Comparison of ENCODE assay signal across 25 mouse cellular contexts in genomic region chr14:96065884-96066283, GRCm38 (mm10).
DNase-seq lines count a peak whose midpoint lies in the region; ATAC-seq and TF ChIP-seq lines count a peak whose summit lies in the region.
"Had no signal": no experiment of that assay in that cellular context is flagged by ENCODE, and none has a peak within 500 bp of the region (broad histone marks: within the 10 kb centered on the region; RNA-seq: fewer than 3 reads in every experiment).

No protein-coding gene starts in this region.

- peaks cover 2% of the 10 kb centered on the region; the same call in 1 of the 2 replicates for H3K4me1 ChIP-seq in cortical plate, adult 2 months (ENCODE audit: control insufficient read depth, insufficient read depth, low read length)
- no peaks in the 10 kb centered on the region for H3K4me1 ChIP-seq in lung, postnatal 0 days (ENCODE audit: insufficient read depth, low read depth, low read length)
- H3K4me1 ChIP-seq: forebrain, embryonic 15.5 days; heart, embryonic 12.5 days; hindbrain, embryonic 13.5 days; liver, embryonic 12.5 days; midbrain, embryonic 13.5 days; neural tube, embryonic 13.5 days had no signal

- H3K4me3 ChIP-seq in cortical plate, adult 2 months (ENCODE audit: insufficient read depth, low read length) = no peak overlapping the region
- no peak overlapping the region for H3K4me3 ChIP-seq in lung, postnatal 0 days (ENCODE audit: low read depth, low read length)
- H3K4me3 ChIP-seq: forebrain, embryonic 15.5 days; gastrocnemius, adult 2 months; heart, adult 2 months; heart, embryonic 12.5 days; hindbrain, embryonic 13.5 days; liver, embryonic 12.5 days; midbrain, embryonic 13.5 days; neural tube, embryonic 13.5 days had no signal

- no peaks in the 10 kb centered on the region for H3K36me3 ChIP-seq in lung, postnatal 0 days (ENCODE audit: insufficient read depth, low read length)
- H3K36me3 ChIP-seq: forebrain, embryonic 15.5 days; heart, embryonic 12.5 days; hindbrain, embryonic 13.5 days; liver, embryonic 12.5 days; midbrain, embryonic 13.5 days; neural tube, embryonic 13.5 days had no signal

- no peak for DNase-seq in frontal cortex, postnatal 10 days (ENCODE audit: low spot score in 2 of 2)
- DNase-seq in left cerebral cortex, postnatal 14 days (ENCODE audit: low spot score in 2 of 2) = peak; percentile 38 to 39
- no peak for DNase-seq in left cerebral cortex, postnatal 4 days
- DNase-seq in telencephalon, adult 2 months (ENCODE audit: low read depth, low spot score) = peak; percentile 15
- no peak for DNase-seq in lung, postnatal 0 days (ENCODE audit: low spot score)
- DNase-seq: adrenal gland, postnatal 25 days; cerebellum, adult 2 months; gastrocnemius, adult 2 months; gastrocnemius, postnatal 36 days; heart, adult 2 months; heart, postnatal 4 days; kidney, adult 9 months; kidney, postnatal 14 days; liver, postnatal 0 days had no signal

- TF ChIP-seq EP300 in lung, postnatal 0 days (IDR thresholded peaks at IDR 0.05) = no peak

- no peak overlapping the region for H3K4me2 ChIP-seq in lung, postnatal 0 days (replicated peaks; ENCODE audit: low read depth, low read length)
- H3K4me2 ChIP-seq: forebrain, embryonic 15.5 days; heart, embryonic 12.5 days; hindbrain, embryonic 13.5 days; liver, embryonic 12.5 days; midbrain, embryonic 13.5 days; neural tube, embryonic 13.5 days had no signal

- peak; percentile 90 for ATAC-seq in frontal cortex, adult (ENCODE audit: low TSS enrichment)
- no peak for ATAC-seq in lung, postnatal 0 days
- ATAC-seq: CD4-positive, CD25-positive, alpha-beta regulatory T cell, adult 4 months; forebrain, embryonic 15.5 days; intestine, embryonic 16.5 days; liver, embryonic 12.5 days; liver, postnatal 0 days; midbrain, embryonic 13.5 days had no signal

- no peaks in the 10 kb centered on the region for H3K27me3 ChIP-seq in lung, postnatal 0 days (replicated peaks; ENCODE audit: insufficient read depth, low read length)
- H3K27me3 ChIP-seq: forebrain, embryonic 15.5 days; heart, embryonic 12.5 days; hindbrain, embryonic 13.5 days; liver, embryonic 12.5 days; midbrain, embryonic 13.5 days; neural tube, embryonic 13.5 days had no signal

- intact Hi-C loops in left cerebral cortex, postnatal 14 days (cut with DNase I) = no loop called here
- intact Hi-C loops in left cerebral cortex, postnatal 4 days (cut with DNase I) = no loop called here

- no peaks in the 10 kb centered on the region for H3K9me3 ChIP-seq in lung, postnatal 0 days (ENCODE audit: low read length)
- H3K9me3 ChIP-seq: forebrain, embryonic 15.5 days; heart, embryonic 12.5 days; hindbrain, embryonic 13.5 days; liver, embryonic 12.5 days; midbrain, embryonic 13.5 days; neural tube, embryonic 13.5 days had no signal

- 52% methylated on average over 3 of the region's 3 CpGs for WGBS in lung, postnatal 0 days

- no peak overlapping the region for H3K9ac ChIP-seq in lung, postnatal 0 days (replicated peaks; ENCODE audit: low read depth)
- H3K9ac ChIP-seq: forebrain, embryonic 15.5 days; heart, embryonic 12.5 days; hindbrain, embryonic 13.5 days; liver, embryonic 12.5 days; liver, postnatal 0 days; midbrain, embryonic 13.5 days; neural tube, embryonic 13.5 days had no signal

- 0 out of 2 replicates have a peak overlapping the region, but pooled peaks have one; percentile 19 for H3K27ac ChIP-seq in cortical plate, adult 2 months (ENCODE audit: insufficient read depth, low read length)
- no peak overlapping the region for H3K27ac ChIP-seq in lung, postnatal 0 days (ENCODE audit: low read length)
- H3K27ac ChIP-seq: forebrain, embryonic 15.5 days; gastrocnemius, adult 2 months; heart, adult 2 months; hindbrain, embryonic 13.5 days; liver, embryonic 12.5 days; macrophage; midbrain, embryonic 13.5 days; neural tube, embryonic 13.5 days had no signal

- TF ChIP-seq POLR2A in cortical plate, adult 2 months (IDR thresholded peaks at IDR 0.05; ENCODE audit: extremely low read depth, insufficient read depth, low read length) = no peak

- no peak for TF ChIP-seq CTCF in cortical plate, adult 2 months (IDR thresholded peaks at IDR 0.05; ENCODE audit: extremely low read depth, insufficient read depth, low read length)
- TF ChIP-seq CTCF in lung, postnatal 0 days (IDR thresholded peaks at IDR 0.05) = no peak

Comparison
In these comparisons a context has a peak if more than half of its experiments do, and no peak if none do; other contexts are left out.
1. DNase-seq: peak in left cerebral cortex, postnatal 14 days (2 of 2) and telencephalon, adult 2 months (single experiment); none in frontal cortex, postnatal 10 days (0 of 2), left cerebral cortex, postnatal 4 days (single experiment) and lung, postnatal 0 days (single experiment).